Mouse (Mus musculus): ENCODE results near the gene Tenm3.

DNA sequence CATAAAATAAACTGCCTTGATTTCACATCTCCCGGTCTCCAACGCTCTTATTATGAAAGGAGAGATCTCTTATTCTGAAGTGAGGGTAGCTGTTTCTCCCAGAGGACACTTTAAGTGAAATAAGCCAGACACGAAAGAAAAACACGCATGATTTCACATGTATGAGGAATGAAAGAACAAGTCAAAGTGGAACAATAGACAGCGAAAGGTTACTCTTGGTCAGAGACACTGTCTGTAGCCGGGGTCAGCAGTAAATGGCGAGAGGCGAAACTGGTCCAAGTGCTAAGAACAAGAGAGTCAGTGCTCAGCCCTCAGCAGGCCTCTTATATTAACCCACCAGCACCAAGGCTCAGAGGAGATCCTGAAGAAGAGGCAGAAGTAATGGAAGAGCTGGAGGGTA lies 302.9 kb downstream of the Tenm3 start:
- TF ChIP-seq CTCF (IDR thresholded peaks at IDR 0.05; ENCODE audit: low read depth, low read length): no peak
- TF ChIP-seq TAL1 (conservative IDR thresholded peaks at IDR 0.05; ENCODE audit: low read depth, low read length): no peak
- no peak for TF ChIP-seq GATA1 (IDR thresholded peaks at IDR 0.05; ENCODE audit: borderline replicate concordance, low read length)

All from G1E (cell line).